Mouse (Mus musculus) embryonic facial prominence, embryonic 14.5 days (tissue): ENCODE results near the gene A630089N07Rik. TPM values are rescaled to one million over a fixed set of nuclear protein-coding genes. Genes with fewer than 3 reads are reported as not detected.
"Not testable (repeated sequence)": the region's sequence is repeated elsewhere in the genome, so short reads cannot be mapped to it uniquely, and the experiment has no call there.

Experiments
- ATAC-seq: fragments of 200-750 bp; cut with Nextera tagmentation; 2 replicates; pipeline ENCODE4 v1.8.0; 2017; ENCODE audit warnings: low read depth, moderate number of reproducible peaks, moderate TSS enrichment
- DNase-seq: peaks from one replicate; pipeline ENCODE4 v3.0.0-alpha.2; 2015; ENCODE audit warnings: low spot score
- H3K27ac ChIP-seq: fragments of 300-500 bp; sonication (generic); replicated peaks from 2 replicates; pipeline ENCODE4 v1.5.1; 2014; ENCODE audit warnings: low read depth, mild to moderate bottlenecking, low read length, moderate library complexity
- H3K27me3 ChIP-seq: fragments of 300-500 bp; sonication (generic); replicated peaks from 2 replicates; pipeline ENCODE4 v1.6.1; 2014; ENCODE audit warnings: low read length; ENCODE audit not compliant: control insufficient read depth, insufficient read depth
- H3K36me3 ChIP-seq: fragments of 300-500 bp; sonication (generic); 2 replicates; pipeline ENCODE4 v1.6.1; 2014; ENCODE audit warnings: low read length, mixed read lengths; ENCODE audit not compliant: control insufficient read depth, insufficient read depth
- H3K4me1 ChIP-seq: fragments of 300-500 bp; sonication (generic); 2 replicates; pipeline ENCODE4 v1.6.1; 2014; ENCODE audit warnings: antibody characterized with exemption, low read length; ENCODE audit not compliant: control insufficient read depth, insufficient read depth
- H3K4me2 ChIP-seq: fragments of 300-500 bp; sonication (generic); 2 replicates; pipeline ENCODE4 v1.6.1; 2014; ENCODE audit warnings: low read depth, mild to moderate bottlenecking, low read length, moderate library complexity, mixed read lengths
- H3K4me3 ChIP-seq: fragments of 300-500 bp; sonication (generic); 2 replicates; pipeline ENCODE4 v1.5.1; 2014; ENCODE audit warnings: low read depth, mild to moderate bottlenecking, low read length
- H3K9ac ChIP-seq: fragments of 300-500 bp; sonication (generic); 2 replicates; pipeline ENCODE4 v1.6.1; 2014; ENCODE audit warnings: low read depth, mild to moderate bottlenecking, low read length, moderate library complexity, mixed read lengths
- H3K9me3 ChIP-seq: fragments of 300-500 bp; sonication (generic); 2 replicates; pipeline ENCODE4 v1.6.1; 2016; ENCODE audit warnings: low read length; ENCODE audit not compliant: control insufficient read depth
- WGBS: fragments of 180-500 bp; shearing (Covaris S2); extraction: QIAGEN DNeasy Blood & Tissue Kit; methylation state at CpG from one replicate; pipeline ENCODE4 v1.1.7; 2014; 5-methylcytosine and 5-hydroxymethylcytosine counted together
- polyA plus RNA-seq: library from polyadenylated mRNA; unstranded; fragments of >200 nt; fragmentation: Nextera tagmentation; extraction: Ambion mirVana; gene quantifications from 2 replicates; pipeline ENCODE4 v1.2.1, GENCODE M21; 2014

The A630089N07Rik gene
- 14.4 and 17.1 TPM in 2 replicates for polyA plus RNA-seq

DNA sequence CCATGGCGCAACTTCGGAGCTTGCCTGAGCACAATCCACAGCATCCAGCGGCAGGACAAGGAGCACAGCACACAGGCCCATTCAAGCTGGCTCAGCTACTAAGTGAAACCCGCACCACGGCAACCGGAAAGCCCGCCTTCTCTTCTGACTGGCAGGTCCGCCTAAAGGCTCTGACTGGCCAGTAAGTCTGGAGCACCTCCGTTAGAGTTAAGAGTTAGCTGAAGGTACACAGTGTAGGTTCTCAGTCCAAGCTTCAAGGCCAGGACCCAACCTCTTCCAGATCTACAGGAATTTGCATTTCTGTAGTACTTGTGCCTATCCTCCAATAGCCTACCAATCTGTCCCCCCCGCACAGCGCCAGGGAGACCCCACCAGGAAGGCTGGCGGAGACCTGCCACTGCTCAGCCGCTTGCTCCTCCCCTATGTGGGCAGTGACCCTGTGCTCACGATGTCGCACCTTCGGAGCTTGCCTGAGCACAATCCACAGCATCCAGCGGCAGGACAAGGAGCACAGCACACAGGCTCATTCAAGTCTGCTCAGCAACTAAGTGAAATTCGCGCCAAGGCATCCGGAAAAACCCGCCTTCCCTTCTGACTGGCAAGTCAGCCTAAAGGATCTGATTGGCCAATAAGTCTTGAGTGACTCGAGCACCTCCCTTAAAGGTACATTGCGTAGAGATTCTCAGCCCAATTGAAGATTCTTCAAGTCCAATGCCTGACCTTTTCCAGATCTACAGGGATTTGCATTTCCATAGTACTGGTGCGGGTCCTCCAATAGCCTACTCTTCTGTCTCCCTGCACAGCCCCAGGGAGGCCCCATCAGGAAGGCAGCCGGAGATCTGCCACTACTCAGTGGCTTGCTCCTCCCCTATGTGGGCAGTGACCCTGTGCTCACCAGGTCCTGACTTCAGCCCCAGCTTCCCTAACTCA lies at the start of gene A630089N07Rik:
A630089N07Rik (minus strand) TSS at position 562 of the 930 bp plus-strand sequence.
- Histone ChIP-seq H3K4me3 (peak within 1 kb of the TSS; percentile 72), H3K9ac (peak within 1 kb of the TSS; percentile 70), H3K9me3 (peaks cover 13% of the 10 kb centered on the region; the same call in 1 of the 2 replicates), H3K4me2 (peak within 1 kb of the TSS; percentile 66), H3K27ac (peak within 1 kb of the TSS; percentile 70)
- DNase-seq (peak; percentile 96), ATAC-seq (peak; percentile 99)
- not testable (repeated sequence) for H3K36me3 ChIP-seq, H3K4me1 ChIP-seq, H3K27me3 ChIP-seq
- WGBS = under 1% methylated on average over 24 of the region's 25 CpGs

DNA sequence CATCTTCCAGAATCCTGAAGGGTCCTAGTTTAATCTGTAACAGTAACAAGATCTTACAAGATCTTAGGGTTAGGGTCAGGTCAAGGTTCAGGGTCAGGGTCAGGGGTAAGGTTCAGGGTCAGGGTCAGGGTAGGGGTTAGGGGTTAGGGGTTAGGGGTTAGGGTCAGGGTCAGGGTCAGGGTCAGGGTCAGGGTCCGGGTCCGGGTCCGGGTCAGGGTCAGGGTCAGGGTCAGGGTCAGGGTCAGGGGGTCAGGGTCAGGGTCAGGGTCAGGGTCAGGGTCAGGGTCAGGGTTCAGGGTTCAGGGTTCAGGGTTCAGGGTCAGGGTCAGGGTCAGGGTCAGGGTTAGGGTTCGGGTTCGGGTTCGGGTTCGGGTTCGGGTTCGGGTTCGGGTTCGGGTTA lies 24.9 kb upstream of the A630089N07Rik start:
- no peak overlapping the region for H3K27ac ChIP-seq
- peaks cover 14% of the 10 kb centered on the region for H3K9me3 ChIP-seq
- no peak overlapping the region for H3K4me3 ChIP-seq
- no peak overlapping the region for H3K4me2 ChIP-seq
- DNase-seq (no peak), ATAC-seq (no peak)
- no peak overlapping the region for H3K9ac ChIP-seq
- H3K4me1 ChIP-seq = no peaks in the 10 kb centered on the region
- H3K36me3 ChIP-seq = no peaks in the 10 kb centered on the region
- H3K27me3 ChIP-seq = no peaks in the 10 kb centered on the region
- WGBS = 97% methylated on average over 11 of the region's 11 CpGs

DNA sequence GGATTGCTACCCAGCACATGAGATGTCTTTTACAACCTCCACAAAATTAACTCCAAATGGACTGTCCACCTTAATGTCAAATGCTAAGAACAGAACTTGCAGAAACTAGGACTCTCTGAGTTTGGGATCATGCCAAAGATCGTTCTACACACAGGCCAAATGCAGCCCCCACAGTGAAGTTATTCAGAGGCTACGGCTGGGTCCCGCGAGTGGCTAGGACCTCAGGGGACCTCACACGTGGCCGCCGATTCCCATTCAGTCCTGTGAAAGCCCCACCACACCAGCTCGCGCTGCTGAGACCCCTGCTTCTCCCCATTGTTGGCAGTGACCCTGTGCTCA lies 731 bp downstream of the A630089N07Rik start:
- WGBS = under 1% methylated on average over 9 of the region's 9 CpGs
- Histone ChIP-seq H3K9ac (peak overlapping the region; percentile 70), H3K27ac (peak overlapping the region; percentile 70; the same call in 1 of the 2 replicates), H3K4me2 (peak overlapping the region; percentile 66), H3K4me3 (peak overlapping the region; percentile 72), H3K9me3 (peaks cover 17% of the 10 kb centered on the region; the same call in 1 of the 2 replicates)
- peak; percentile 10 for DNase-seq
- peak; percentile 17; the same call in 1 of the 2 replicates for ATAC-seq
- H3K4me1 ChIP-seq, H3K27me3 ChIP-seq, H3K36me3 ChIP-seq: not testable (repeated sequence)

DNA sequence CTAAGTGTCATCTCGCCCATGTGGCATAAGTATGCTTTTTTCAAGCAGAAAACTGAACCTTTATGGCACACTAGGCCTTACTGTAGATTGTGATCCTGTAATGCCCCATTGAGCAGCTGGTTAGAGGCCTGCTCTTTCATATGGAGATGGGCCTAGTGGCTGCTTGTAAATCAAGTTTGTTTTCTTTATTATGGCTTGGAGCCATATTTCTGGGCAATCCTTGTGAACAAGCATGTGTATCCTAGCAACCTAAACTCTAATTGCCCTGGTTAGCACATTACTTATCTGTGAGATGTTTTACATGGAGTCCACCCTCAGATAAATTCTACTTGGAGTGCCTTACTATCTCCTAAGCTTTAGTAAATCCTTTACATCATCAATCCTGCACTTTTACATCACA lies 1.1 kb downstream of the A630089N07Rik start:
- not testable (repeated sequence) for H3K4me1 ChIP-seq, H3K36me3 ChIP-seq, ATAC-seq, H3K27me3 ChIP-seq
- 90% methylated on average over 1 of the region's 1 CpGs for WGBS
- peak overlapping the region; percentile 66 for H3K4me2 ChIP-seq
- H3K9ac ChIP-seq = peak overlapping the region; percentile 70
- 0 out of 2 replicates have a peak overlapping the region, but pooled peaks have one; percentile 70 for H3K27ac ChIP-seq
- H3K9me3 ChIP-seq = peaks cover 17% of the 10 kb centered on the region; the same call in 1 of the 2 replicates
- H3K4me3 ChIP-seq = peak overlapping the region; percentile 72
- DNase-seq = peak; percentile 9

DNA sequence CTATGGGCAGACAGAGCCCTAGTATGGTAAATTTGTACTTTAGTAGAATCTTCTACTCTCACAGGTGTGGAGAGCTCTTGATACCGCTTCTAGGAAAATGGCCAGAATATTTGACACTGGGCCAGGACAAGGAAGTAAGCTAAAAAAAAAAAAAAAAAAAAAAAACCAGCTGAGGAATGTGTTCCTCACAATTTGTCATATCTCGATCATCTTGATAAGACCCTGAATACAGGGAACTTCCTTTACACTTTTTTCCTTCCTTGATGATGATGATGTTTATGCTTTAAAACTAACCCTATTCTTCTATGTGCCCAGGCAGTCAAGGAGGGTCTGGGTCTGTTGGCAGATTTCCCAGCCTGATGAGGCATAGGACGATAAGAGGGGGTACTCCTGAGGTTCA lies 2.9 kb downstream of the A630089N07Rik start:
- not testable (repeated sequence) for ATAC-seq, DNase-seq

DNA sequence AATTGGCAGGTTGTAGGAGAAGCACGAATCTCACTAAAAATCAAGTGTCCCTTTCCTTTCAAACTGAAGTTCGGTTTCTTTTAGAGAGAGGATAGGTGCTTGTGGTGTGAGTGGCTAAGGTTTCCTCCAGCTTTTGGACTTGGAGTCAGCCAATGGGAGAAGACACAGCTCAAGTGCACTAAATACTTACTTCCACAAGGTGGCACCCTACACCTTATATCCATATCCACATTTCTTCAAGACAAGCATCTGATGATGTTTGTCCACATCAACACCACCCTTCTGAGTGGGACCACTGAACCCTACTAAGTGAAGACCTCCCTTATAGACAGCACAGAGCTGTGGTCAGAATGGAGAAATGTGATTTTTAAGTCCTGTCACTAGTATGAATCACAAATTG lies 40.6 kb downstream of the A630089N07Rik start:
- no peak overlapping the region for H3K4me2 ChIP-seq
- WGBS = 81% methylated on average over 2 of the region's 2 CpGs
- no peak overlapping the region for H3K9ac ChIP-seq
- no peak overlapping the region for H3K27ac ChIP-seq
- DNase-seq = peak; percentile 3
- no peak overlapping the region for H3K4me3 ChIP-seq
- ATAC-seq = no peak
- H3K9me3 ChIP-seq = peaks cover 27% of the 10 kb centered on the region; the same call in 1 of the 2 replicates
- no peaks in the 10 kb centered on the region for H3K27me3 ChIP-seq
- 0 out of 2 replicates have a peak, but pooled peaks cover 4% of the 10 kb centered on the region for H3K36me3 ChIP-seq
- H3K4me1 ChIP-seq = no peaks in the 10 kb centered on the region

More for the DNA sequence above, 2.9 kb downstream of the A630089N07Rik start:
- not testable (repeated sequence) for H3K9ac ChIP-seq, H3K36me3 ChIP-seq, H3K4me1 ChIP-seq, H3K4me2 ChIP-seq, H3K4me3 ChIP-seq, H3K27ac ChIP-seq, H3K27me3 ChIP-seq
- H3K9me3 ChIP-seq = peaks cover 29% of the 10 kb centered on the region; the same call in 1 of the 2 replicates
- WGBS = 94% methylated on average over 3 of the region's 3 CpGs

DNA sequence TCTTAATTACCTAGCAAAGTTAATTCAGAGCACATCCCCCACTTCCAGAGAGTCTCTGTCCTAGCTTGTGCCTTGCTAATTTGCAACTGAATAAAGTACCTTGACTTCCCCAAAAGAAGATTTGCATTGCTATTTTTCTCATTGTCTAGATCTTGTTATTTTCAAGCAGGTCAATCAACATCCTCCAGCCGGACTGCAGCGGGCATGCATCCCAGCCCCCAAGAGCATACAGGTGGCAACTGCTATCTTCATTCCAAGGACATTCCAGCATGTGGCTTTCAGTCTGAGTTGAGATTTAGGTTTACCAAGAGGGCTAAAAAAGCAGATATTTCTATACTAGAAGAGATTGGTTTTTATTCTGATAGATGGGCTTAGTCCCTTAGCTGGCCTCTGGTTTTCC lies 47.3 kb downstream of the A630089N07Rik start:
- not testable (repeated sequence) for H3K4me3 ChIP-seq, H3K36me3 ChIP-seq, H3K9ac ChIP-seq, DNase-seq, ATAC-seq, H3K27ac ChIP-seq, H3K27me3 ChIP-seq, H3K4me1 ChIP-seq, H3K4me2 ChIP-seq
- 95% methylated on average over 2 of the region's 2 CpGs for WGBS
- H3K9me3 ChIP-seq = peaks cover 20% of the 10 kb centered on the region

DNA sequence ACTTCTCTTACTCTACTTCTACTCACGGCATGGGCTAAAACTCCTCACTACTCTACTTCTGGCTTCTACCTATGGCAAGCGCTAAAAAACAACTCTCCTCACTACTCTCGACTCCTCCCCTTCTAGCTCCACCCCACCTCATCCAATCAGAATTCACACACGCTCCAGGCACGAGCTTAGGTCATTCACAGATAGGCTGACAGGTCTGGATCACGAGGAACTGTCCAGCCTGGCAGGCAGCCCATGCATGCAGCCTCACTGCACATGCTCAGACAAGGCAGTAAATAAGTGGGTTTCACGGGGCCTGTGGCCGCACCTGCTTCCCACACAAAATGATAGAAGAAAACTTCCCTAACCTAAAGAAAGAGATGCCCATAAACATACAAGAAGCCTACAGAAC lies 56.1 kb downstream of the A630089N07Rik start:
- H3K27ac ChIP-seq, ATAC-seq, DNase-seq, H3K36me3 ChIP-seq, H3K4me3 ChIP-seq, H3K4me1 ChIP-seq, H3K4me2 ChIP-seq, H3K9ac ChIP-seq, H3K27me3 ChIP-seq: not testable (repeated sequence)
- WGBS = 81% methylated on average over 8 of the region's 8 CpGs
- H3K9me3 ChIP-seq = peaks cover 35% of the 10 kb centered on the region
